Mouse (Mus musculus) cerebellum, adult 2 months (tissue): ENCODE results near the gene Osm. TPM values are rescaled to one million over a fixed set of nuclear protein-coding genes. Genes with fewer than 3 reads are reported as not detected.

Experiments used
- DNase-seq, 2 experiments: peaks; one replicate each; pipeline ENCODE4 v3.0.0; 2021
- H3K27ac ChIP-seq: fragments of 200-500 bp; 2 replicates; pipeline ENCODE4 v1.5.1; 2012; ENCODE audit warnings: low read length, control low read depth, inconsistent platforms; ENCODE audit not compliant: insufficient read depth
- H3K27me3 ChIP-seq: fragments of 200-500 bp; 2 replicates; pipeline ENCODE4 v1.6.1; 2012; ENCODE audit warnings: inconsistent platforms, mild to moderate bottlenecking, low read length, moderate library complexity; ENCODE audit not compliant: control insufficient read depth, insufficient read depth
- H3K4me1 ChIP-seq: fragments of 200-500 bp; 2 replicates; pipeline ENCODE4 v1.6.1; 2011; ENCODE audit warnings: low read length; ENCODE audit not compliant: control insufficient read depth, insufficient read depth
- H3K4me3 ChIP-seq: fragments of 200-500 bp; replicated peaks from 2 replicates; pipeline ENCODE3; 2011; ENCODE audit warnings: mild to moderate bottlenecking, low read depth, low read length, control low read depth; ENCODE audit not compliant: insufficient read depth
- CTCF ChIP-seq: fragments of 200-500 bp; IDR thresholded peaks from 2 replicates; pipeline ENCODE4 v1.5.1; 2011; ENCODE audit warnings: low read depth, mild to moderate bottlenecking, control low read depth, low read length, moderate library complexity, borderline replicate concordance; ENCODE audit not compliant: insufficient read depth
- POLR2A ChIP-seq: fragments of 200-500 bp; IDR thresholded peaks from 2 replicates; pipeline ENCODE4 v1.6.1; 2011; ENCODE audit warnings: low read length, control low read depth, borderline replicate concordance; ENCODE audit not compliant: insufficient read depth
- WGBS: fragments of 180-500 bp; shearing (Covaris S2); methylation state at CpG from one replicate; pipeline ENCODE4 v1.1.7; 2018; 5-methylcytosine and 5-hydroxymethylcytosine counted together
- polyA plus RNA-seq: library from polyadenylated mRNA; depleted of rRNA; stranded (reverse); fragments of >200 nt; gene quantifications from 2 replicates; pipeline ENCODE4 v1.2.3, GENCODE M21; 2012

Osm gene
- polyA plus RNA-seq, 1 experiment: 0.03 TPM

DNA sequence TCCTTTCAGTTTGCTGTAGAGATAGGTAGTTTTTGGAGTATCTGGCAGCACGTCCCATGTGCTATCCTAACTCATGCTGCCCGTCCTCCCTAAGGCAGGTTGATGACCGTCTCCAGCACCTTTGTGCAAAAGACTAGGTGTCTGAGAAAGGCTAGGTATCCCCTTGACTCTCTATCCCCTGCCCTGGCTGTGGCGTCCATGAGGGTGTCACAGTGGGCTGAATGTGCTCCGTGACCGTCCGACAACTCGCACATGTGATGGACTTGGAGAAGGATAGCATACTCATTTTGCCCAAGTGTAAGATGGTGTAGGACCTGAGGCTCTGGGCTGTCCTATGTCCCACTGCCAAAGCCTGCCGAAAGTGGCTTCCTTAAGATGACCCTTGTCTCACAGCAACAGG is 28.6 kb upstream of the Osm start:
- H3K27ac ChIP-seq: no peak overlapping the region
- H3K4me1 ChIP-seq: peaks cover 4% of the 10 kb centered on the region; the same call in 1 of the 2 replicates
- no peak for DNase-seq
- H3K4me3 ChIP-seq: no peak overlapping the region
- no peak for TF ChIP-seq POLR2A
- no peak for TF ChIP-seq CTCF
- H3K27me3 ChIP-seq: no peaks in the 10 kb centered on the region
- 91% methylated on average over 9 of the region's 9 CpGs for WGBS

DNA sequence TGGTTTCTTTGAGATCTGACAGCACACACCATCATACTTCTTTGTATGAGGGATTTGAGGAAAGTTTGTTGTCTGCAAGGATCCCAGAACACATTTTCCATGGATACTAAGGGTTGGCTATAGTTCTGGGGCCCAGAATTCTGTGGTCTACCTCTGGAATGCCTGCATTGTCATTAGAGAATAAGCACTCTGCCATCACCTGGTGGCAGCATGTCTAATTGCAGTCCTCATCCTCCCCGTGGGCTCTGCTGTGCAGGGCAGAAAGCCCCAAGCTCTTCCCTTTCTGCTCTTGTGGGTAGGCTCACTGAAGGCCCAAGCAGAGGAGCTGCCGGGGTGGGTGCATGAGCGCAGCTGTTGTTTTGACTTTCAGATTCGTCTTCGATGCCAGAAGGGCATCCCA is 26.7 kb upstream of the Osm start:
- H3K27me3 ChIP-seq: no peaks in the 10 kb centered on the region
- TF ChIP-seq POLR2A: no peak
- TF ChIP-seq CTCF: peak; percentile 11; the same call in 1 of the 2 replicates
- no peak overlapping the region for H3K27ac ChIP-seq
- DNase-seq: no peak
- H3K4me3 ChIP-seq: no peak overlapping the region
- H3K4me1 ChIP-seq: no peaks in the 10 kb centered on the region
- WGBS: 72% methylated on average over 5 of the region's 5 CpGs

DNA sequence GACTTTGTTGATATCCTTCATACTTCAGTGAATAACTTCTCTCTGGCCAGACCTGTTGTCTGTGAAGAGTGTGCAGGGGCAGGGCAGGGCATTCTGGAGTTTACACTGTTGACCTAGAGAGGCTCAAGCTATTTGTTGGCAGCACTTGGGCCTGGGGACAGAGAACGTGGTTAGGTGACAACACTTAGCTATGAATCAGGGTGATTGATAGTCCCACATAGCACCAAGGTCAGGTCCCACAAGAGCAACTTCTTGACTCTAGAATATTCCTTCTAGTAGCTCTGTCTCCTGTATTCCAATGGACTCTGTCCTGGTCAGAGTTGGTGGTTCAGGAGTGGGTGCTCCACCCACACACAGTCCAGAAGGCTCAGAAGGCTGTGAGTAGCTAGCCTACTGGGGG is 25.4 kb upstream of the Osm start:
- TF ChIP-seq CTCF (no peak), POLR2A (no peak)
- DNase-seq: no peak
- Histone ChIP-seq H3K4me3 (no peak overlapping the region), H3K4me1 (no peaks in the 10 kb centered on the region), H3K27ac (no peak overlapping the region), H3K27me3 (no peaks in the 10 kb centered on the region)
- 85% methylated on average over 1 of the region's 1 CpGs for WGBS

DNA sequence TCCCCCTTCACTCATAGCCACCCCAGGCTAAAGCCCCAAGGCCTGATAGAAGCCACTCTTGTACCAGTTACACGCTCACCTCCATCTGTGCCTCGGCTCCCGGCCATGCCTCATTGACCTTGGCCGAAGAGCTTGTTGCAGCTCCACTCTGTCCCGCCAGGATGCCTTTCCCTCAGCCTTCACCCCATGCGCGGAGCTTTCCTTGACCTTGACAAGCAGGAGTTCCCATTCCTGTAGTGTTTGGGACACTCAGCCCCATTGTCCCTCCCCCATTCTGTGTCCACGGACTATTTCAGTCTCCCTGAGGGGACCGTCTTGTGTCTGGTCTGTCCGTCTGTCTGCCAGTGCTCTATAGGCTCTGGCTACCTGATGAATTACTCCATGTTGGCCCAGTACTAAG is 23.1 kb upstream of the Osm start:
- WGBS: 79% methylated on average over 10 of the region's 10 CpGs
- no peak for TF ChIP-seq CTCF
- TF ChIP-seq POLR2A: no peak
- Histone ChIP-seq H3K4me1 (no peaks in the 10 kb centered on the region), H3K27me3 (no peaks in the 10 kb centered on the region), H3K4me3 (no peak overlapping the region), H3K27ac (no peak overlapping the region)
- no peak for DNase-seq

DNA sequence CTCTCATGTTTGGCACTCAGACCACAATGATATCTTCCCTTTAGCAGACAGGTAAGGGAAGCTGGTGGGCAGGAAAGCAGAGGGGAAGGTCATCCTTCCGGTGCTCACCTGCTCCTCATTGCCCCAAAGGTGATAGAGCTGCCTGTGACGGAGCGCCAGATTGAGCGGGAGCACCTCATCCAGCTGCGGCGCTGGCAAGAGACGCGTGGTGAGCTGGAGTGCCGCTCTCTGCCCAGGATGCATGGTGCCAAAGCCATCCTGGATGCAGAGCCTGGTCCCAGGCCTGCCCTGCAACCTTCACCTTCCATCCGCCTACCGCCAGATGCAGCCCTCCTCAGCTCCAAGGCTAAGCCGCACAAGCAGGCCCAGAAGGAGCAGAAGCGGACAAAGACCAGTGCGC is 21.6 kb upstream of the Osm start:
- no peak for DNase-seq
- WGBS: 90% methylated on average over 14 of the region's 14 CpGs
- no peak for TF ChIP-seq CTCF
- TF ChIP-seq POLR2A: no peak
- Histone ChIP-seq H3K27ac (no peak overlapping the region), H3K27me3 (no peaks in the 10 kb centered on the region), H3K4me1 (no peaks in the 10 kb centered on the region), H3K4me3 (no peak overlapping the region)

DNA sequence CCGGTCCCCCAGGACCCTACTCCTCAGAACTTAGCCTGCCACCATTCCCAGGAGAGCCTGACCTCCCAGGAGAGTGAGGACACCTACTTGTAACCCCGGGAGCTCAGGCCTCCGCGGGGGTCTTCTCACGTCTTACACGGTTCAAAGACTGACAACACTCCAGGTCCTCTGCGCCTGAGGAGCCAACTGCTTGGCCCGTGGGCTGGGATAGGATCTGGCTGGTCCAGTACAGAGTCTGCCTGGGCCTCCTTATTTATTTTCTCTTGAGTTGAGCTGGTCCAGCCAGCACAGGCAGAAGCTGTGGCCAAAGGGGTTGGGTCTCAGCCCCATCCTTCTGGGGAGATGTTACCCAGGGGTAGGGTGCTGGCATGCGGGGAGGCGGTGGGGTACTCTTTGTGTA is 21.2 kb upstream of the Osm start:
- H3K27me3 ChIP-seq: no peaks in the 10 kb centered on the region
- DNase-seq: no peak
- 78% methylated on average over 10 of the region's 10 CpGs for WGBS
- H3K27ac ChIP-seq: no peak overlapping the region
- TF ChIP-seq POLR2A: no peak
- TF ChIP-seq CTCF: no peak
- H3K4me3 ChIP-seq: no peak overlapping the region
- no peaks in the 10 kb centered on the region for H3K4me1 ChIP-seq

DNA sequence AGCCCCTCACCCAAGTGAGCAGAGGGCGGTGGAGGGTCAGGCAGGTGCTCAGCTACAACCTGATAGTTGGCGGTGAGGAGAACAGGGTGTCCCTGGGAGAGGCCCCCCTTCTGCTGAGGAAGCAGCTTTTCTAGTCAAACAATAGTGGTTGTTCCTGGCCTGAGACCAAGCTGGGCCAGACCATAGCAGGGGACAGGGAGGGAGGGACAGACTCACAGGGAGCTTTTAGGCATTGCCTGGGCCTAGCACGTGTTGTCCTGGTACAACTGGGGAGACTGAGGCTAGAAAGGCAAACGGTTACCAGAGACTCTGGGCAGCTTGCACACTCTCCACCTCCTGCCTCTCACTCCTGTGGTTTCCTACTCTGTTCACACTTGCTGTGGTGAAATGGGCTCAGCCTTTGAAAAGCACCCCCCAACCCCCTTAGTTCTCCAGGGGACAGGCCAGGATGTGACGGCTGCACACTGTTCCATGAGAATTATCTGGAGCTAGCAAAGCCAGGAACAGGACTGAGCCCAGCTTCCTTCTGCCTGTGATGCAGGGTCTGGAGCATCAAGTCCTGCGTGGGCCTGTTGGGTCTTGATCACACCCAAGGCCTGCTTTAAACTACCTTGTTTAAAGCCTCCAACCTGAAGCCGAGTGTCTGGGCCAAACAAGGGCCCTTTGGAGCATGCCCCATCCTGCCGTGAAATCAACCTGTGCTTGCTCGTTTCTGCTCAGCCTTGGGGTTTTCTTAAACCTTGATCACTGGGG is 19.8 kb upstream of the Osm start:
- H3K4me1 ChIP-seq: no peaks in the 10 kb centered on the region
- TF ChIP-seq CTCF (no peak), POLR2A (no peak)
- no peaks in the 10 kb centered on the region for H3K27me3 ChIP-seq
- no peak for DNase-seq
- WGBS: 79% methylated on average over 9 of the region's 9 CpGs
- H3K27ac ChIP-seq: no peak overlapping the region
- no peak overlapping the region for H3K4me3 ChIP-seq

DNA sequence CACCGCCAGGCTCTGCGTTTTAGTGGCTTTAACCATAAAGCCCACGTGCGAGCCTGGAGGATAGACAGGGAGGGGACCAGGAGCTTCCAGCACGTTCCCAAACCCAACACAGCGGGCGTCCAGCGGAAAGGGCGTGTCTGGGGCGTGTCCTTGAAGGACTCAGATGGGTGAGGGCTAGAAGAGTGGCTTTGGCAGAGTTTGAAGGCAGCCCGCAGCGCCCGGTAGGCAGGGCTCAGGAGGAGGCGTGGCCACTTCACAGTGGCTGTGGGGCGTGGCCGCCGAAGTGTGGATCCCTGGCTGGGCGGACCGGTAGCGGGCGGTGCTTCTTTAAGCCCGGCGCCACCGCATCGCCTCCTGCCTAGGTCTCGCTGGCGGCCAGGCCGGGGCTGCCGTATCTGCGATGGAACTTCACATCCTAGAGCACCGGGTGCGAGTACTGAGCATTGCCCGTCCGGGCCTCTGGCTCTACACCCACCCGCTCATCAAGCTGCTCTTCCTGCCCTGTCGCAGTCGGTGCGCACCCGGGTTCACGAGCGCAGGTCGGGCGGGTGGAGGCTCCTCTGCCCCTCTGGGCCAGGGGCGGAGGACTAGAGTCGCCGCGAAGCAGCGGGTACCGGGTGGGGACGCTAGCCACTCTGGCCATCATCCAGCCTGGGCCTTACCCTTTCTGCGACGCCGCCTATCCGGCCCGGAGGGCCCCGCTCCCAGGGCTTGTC is 18.1 kb upstream of the Osm start, which contains the start of gene Castor1:
Gene Castor1 (plus strand): TSS at position 312 of the 716 bp plus-strand sequence.
- Histone ChIP-seq H3K4me1 (no peaks in the 10 kb centered on the region), H3K27ac (no peak within 1 kb of the TSS; the same call in 1 of the 2 replicates), H3K27me3 (no peaks in the 10 kb centered on the region), H3K4me3 (peak within 1 kb of the TSS; percentile 23)
- DNase-seq: peak; percentile 45 to 56
- TF ChIP-seq CTCF: no peak
- WGBS: 4% methylated on average over 56 of the region's 56 CpGs
